Mouse (Mus musculus) heart, postnatal 4 days (tissue): ENCODE results near the gene Wnt2. TPM values are rescaled to one million over a fixed set of nuclear protein-coding genes. Genes with fewer than 3 reads are reported as not detected.

Source experiments
- DNase-seq: peaks from one replicate; pipeline ENCODE4 v3.0.0; 2021
- total RNA-seq, 2 experiments: library from RNA; stranded (reverse); gene quantifications; 2 replicates each; pipeline ENCODE4 v1.2.3; 2021

Wnt2 gene
- total RNA-seq: 1 to 10 TPM; 1.6 to 1.8 TPM

DNA sequence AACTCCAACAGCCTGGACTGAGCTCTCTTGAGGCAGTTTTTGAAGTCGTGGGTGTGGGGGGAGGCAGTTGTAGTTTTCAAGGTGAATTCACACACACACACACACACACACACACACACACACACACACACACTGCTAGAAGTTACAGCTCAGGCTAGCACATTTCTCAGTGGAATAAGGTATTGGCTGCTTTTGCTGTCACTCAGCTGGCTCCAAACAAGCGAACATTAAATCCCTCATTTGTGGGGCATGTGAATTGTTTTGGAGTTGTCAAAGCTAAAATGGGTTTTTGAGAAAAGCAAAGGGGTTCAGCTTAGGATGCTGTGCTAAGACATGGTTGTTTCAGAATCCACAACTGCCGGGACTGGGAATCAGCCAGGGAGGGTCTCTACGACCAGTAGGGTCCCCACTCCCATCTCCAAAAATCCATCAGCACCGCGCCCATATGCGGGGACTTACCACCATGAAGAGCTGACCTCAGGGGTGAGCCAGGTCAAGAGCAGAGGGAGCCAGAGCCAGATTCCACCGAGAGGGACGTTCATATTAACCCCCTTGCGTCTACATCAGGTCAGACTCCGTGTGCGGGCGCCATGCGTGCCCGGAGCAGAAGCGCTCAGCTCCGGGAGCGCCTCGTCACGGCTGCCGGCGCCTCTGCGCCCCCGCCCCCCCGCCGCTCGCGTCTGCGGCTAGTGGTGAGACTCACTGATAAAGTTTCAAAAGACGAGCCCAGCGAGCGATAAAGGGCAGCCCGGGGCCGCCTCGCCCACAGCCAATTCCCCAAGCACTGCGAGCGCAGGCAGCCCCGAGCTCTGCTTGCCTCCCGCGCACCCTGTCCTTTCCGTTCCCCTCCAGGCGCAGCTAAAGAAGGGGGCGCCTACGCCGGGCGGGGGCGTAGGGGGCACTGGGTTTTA is at the start of gene Wnt2:
Wnt2 (minus strand) TSS at position 840 of the 911 bp plus-strand sequence.
- DNase-seq: peak; percentile 15

DNA sequence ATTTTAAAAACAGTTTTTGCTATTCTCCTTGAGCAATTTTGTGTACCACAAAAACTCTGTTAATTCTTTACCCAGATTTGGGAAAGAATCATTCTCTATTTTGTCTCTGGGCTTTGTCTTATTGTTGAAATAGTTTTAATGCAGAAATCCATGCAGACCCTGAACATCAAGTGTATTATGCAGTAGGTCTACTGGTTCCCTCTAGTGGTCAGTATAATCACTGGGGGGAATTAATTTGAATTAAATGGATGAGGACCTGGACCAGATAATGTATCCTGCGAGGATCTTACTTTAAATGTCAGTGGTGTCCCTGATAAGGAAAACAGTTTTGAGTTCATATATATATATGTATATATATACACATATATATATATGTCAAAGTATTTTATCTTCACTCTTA is 48.2 kb upstream of the Wnt2 start:
- DNase-seq: no peak

DNA sequence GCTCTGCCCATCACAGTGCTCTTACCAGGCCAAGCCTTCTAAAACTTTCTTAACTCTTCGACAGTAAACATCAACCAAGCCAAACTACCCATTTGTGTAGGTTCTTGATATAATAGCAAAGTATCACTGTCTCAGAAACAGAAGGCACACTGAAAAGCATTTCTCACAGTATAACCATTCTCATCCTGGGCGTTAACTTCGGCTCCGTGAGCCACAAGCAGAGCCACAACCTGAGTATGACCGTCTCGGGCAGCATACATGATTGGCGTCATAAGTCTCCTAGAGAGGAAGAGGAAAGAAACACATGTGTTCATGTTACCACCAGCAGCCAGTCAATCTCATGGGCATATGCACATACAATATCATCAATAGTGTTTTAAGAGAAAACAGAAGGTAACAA is 46.6 kb upstream of the Wnt2 start:
- no peak for DNase-seq

DNA sequence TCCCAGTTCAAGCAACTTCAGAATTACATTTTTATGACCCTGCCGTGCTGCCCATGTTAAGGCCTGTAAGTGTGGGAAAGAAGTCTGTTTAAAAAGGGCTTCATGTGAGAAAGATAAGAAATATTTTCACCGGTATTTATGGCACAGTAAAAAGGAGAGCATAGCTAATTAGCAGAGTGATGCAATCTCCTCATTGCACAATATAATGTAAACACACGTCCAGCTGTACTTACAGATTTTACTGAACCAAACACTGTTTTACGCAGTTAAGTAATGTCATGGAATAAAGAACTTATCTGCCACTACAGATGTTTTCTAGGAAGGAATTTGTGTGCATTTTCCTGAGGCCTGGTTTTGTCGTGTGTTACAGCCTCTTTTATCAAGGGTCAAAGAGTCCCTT is 46.2 kb upstream of the Wnt2 start:
- no peak for DNase-seq

DNA sequence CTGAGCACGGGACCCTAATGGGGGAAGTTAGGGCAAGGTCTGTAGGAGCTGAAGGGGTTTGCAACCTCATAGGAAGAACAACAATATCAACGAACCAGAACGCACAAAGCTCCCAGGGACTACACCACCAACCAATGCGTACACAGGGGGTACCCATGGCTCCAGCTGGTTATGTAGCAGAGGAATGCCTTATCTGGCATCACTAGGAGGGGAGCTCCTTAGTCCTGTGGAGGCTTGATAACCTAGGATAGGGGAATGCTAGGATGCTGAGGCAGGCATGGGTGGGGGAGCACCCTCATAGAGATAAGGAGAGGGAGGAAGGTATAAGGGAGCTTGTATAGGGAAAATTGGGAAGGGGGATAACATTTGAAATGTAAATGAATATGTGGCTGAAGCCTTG is 27.5 kb upstream of the Wnt2 start:
- DNase-seq: no peak

DNA sequence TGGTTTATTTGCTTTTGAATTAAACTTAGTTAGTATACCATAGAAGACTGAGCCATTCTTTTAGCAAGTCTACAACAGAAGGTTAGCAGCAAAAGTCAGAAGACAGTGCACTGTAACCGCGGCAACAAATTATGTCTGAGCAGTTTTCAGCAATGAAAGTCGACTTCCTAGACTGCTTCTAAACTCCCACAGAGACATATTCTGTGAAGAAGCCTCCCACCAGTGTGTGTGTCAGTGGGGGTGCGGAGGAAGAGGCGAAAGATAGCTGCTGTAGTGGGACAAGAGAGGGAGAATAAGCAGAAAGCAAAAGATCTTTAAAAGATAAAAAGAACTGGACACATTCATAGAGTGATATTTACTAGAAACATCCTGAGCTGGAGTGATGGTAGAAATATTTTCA is 21.3 kb upstream of the Wnt2 start:
- no peak for DNase-seq

DNA sequence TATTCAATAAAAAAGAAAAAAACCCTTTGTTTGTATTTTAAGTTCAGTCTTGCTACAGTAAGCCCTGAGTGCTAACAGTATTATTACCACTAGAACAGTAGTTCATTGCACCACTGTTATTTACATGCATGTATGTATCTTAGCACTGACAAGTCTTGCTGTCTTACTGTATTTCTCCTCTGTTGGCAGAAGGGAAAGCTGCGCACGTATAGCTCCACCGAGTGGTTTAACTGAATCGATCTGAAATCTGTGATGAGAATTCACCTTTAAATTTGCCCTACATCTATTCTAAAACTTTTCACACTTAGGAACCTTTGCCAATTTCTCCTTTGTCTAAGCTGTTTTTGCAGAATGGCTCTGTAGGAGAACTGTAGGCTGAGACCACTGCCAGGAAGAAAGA is 13.9 kb upstream of the Wnt2 start:
- no peak for DNase-seq

DNA sequence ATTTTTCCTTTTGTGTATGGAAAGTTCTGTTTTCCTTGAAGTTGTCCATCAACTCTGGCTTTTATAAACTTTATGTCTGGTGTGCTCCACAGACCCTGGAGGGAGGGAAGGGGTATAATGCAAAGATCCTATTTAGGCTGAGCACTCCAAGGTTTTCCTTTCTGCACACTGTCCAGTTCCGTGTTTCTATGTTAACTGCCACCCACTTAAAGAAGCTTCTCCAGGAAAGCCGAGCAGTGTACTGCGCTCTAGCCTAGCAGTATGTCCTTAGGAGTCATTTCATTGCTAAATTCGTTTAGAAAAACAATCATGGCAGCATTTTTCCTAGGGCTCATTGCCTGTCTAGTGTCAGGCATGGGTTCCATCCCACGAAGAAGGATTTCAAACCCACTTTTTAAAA is 12.8 kb upstream of the Wnt2 start:
- DNase-seq: no peak

DNA sequence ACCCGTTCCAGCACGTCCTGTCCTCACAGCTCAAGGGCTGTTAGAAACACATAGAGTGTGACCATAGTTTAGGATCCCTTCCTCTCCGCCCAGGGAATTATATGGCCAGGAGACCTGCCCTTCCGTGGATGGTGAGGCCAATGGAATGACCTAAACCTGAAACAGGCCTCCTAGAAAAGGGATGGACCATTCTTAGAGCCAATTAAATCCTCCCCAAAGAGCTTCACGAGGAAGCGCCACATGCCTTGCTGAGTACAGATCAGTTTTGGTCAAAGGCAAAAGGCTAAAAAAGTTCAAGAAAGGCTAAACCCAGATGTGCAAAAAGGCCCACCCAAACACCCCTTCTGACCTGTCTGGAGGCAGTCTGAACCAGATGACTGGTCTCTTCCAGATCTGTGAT is 1.9 kb upstream of the Wnt2 start:
- DNase-seq: no peak

DNA sequence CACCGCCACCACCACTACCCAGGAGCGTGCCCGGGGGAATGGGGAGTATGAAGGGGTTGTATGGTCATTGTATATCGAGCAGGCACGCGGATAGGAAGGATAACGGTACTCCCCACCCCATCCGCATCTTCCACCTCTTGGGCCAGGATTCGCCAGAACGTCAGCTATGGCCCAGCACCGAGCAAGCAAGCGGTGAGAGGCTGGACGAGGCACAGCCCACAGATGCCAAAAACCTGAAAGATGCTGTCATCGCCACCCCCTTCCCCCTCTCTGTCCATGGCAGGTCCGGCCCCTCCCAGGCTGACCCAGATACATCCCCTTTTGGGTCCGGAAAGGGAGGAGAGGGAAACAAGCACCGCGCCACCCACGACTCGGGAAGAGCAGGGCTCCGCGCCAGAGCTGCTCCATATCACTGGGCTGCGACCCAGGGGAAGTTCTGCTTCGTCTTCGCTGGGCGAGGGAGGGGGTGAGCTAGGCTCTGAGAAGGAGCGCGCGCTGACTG is 1.2 kb upstream of the Wnt2 start:
- DNase-seq: peak; percentile 77

DNA sequence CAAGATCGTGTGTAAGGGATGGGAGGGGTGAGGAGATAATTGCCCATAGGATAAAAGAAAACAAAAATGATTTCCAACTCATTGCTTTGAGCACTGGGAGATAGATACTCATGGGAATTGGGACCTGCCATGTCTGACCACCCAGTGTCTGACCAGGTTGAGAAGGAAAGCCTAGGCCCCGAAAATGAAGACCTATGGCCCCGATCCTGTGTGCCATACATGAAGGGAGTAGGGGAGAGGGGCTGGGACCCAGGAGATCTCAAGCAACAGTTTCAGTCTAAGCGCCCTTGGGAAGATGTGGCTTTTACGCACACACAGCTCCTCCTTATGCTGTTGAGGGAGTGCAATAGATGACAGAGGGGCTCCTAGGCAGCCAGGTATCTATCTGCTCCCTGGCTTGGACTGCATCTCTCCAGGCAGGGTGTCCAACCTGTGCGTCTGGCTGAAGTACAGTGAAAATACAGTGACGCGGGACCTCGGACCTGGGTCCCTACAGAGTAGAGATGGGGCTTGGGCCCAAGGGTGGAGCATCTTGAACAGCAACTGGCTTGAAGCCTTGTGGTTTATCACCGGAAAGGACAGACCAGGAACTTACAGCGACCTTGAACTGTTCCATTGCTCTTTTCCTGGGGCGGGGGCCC is 603 bp upstream of the Wnt2 start:
- no peak for DNase-seq

DNA sequence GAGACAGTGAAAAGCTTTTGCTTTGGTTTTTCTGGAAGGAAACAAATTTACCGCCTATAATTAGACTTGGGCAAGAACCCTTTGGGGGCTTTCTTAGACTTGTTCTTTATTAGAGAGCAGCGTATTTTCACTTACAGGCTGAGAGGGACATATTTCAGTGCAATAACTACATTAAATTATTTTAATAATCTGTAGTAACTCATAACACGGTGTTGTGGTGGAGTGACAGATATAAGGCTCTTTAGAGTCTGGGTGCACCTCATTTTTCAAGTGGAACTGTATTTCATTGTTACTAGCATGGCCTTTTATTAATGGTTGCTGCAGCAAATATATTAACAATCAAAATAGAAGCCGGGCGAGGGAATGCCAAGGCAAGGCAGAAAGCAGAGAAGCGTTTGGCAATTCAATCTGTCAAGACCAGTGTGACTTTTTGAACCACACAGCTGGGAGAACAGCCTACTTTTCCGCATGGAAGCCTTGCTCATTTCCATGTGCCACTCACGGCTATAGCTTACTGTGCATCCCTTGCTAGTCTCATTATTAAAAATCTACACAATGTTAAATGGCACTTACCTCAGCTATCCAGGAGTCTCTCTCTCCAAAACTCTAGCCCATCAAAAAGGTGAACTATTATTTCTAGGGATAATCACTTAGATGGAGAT is 6.1 kb downstream of the Wnt2 start:
- no peak for DNase-seq

DNA sequence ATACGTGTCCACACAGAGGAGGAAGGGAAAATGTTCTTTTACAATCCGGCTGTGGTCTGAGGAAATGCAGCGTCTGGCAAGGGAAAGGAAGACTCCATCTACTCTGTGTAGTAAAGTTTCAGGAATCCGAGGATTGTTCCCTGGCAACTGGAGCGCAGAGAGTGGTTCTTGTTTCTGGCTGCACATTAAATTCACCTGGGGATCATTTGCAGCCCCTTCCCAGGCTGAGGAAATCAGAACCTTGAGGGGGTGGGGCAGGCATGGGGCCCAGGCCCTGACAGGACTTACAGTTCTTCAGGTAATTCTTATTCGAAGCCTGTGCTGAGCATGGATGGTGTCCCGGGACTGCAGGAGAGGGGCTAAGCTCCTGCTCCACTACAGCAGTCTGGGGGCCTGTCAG is 17.0 kb downstream of the Wnt2 start:
- DNase-seq: no peak

DNA sequence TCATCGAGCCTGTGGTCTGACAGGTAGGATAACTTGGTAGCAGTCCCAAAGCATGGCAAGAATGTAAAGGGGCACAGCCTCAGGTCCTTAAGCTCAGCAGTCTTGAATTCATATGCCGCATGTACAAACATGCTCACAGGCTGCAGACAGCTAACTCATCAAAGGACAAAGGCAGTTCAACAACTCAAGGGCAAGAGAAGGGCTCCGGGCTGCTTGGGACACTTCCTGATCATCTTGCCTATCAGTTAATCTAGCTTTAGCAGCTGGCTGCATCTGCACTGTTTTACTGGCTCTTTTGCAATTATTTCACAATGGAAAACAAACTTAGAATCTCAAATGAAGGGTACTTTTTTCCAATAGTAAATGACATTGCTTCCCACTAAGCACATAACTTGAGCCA is 23.0 kb downstream of the Wnt2 start:
- DNase-seq: no peak

DNA sequence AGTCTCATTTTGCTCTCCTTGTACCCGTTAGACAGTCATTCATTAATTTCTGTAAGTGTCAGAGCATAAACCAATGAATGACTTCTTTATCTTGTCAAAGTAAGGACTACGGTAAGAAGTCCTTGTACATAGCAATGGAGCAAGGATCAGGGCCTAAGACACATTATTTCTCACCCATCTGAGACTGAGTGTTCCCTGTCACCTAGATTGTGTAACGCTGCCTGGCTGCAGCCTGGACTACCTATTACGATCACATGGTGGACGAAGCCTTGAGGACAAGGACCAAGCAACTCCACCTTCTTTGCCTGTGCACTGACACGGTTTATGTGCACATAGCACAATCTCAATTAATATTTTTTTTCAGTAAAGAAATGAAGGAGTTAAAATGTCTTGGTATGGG is 28.3 kb downstream of the Wnt2 start:
- no peak for DNase-seq

DNA sequence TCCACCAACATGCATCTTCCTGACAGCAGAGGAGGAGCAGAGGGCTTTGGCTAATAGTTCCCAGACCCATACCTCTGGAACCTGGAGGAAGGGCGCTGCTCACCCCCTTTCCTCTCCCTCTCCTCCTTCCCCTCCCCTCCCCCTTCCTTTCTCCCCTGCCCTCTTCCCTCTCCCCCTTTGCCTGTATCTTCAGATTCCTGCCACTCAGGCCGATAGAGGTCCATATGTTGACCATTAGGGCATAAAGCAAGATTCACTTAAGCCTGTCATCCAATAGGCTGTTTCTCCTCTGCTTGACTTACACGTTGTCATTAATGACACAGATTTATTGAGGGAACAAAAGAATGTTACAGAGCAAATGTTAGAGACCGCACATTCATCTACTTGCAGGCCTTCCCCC is 31.9 kb downstream of the Wnt2 start:
- no peak for DNase-seq

DNA sequence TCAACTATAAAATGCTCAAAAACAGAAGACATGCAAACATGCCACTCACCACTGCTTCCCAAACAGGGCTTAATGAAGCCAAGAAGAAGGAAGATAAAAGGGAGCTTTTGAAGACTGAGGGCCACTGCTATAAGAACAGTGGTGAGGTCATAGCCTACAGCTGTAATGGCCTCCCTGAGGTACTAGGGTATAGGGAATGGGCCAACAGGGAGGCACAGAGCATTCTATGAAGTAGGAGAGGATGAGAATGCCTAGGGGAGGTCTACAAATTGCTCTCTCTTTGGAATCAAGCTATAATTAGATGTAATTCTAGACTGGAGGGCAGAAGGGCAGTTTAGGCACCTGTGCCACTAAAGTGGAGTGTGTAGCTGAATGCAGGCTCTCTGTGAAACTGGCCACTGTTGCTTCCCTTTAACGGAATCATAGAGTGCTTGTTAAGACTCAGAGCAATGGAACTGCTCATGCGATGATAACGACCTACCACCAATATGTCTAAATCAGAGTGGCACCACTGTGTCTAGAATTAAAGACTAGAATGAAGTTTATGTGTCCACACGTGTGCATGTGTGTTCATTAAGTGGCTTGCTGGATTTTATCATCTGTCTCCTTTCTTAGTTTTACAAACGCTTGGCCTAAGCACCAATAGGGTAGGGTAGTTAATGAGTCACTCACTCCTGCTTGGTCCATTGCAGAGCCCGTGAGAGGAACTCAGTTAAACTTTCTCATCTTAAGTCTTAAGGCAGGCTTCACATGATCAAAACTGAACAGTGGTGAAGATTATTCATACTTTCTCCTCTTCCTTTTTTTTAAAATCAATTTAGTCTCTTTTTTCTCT is 35.2 kb downstream of the Wnt2 start:
- no peak for DNase-seq

DNA sequence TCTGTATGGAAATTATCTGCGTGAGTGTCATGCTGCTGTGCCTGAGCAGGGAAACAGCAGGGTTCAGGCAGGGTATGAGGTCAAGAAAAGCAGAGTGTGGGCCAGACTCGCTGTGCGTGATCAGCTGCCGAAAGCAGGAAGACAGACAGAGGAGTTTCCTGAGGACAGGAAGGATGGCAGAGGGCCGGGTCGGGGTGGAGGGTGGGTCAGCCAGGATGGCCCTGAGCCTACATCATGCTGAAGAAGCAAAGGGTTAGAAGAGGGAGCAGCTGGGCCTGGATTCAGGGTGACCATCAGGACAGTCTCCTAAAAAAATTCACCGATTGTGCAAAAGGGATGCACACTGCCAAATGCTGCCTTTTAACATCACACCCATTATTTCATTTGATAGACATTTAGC is 38.8 kb downstream of the Wnt2 start:
- no peak for DNase-seq

DNA sequence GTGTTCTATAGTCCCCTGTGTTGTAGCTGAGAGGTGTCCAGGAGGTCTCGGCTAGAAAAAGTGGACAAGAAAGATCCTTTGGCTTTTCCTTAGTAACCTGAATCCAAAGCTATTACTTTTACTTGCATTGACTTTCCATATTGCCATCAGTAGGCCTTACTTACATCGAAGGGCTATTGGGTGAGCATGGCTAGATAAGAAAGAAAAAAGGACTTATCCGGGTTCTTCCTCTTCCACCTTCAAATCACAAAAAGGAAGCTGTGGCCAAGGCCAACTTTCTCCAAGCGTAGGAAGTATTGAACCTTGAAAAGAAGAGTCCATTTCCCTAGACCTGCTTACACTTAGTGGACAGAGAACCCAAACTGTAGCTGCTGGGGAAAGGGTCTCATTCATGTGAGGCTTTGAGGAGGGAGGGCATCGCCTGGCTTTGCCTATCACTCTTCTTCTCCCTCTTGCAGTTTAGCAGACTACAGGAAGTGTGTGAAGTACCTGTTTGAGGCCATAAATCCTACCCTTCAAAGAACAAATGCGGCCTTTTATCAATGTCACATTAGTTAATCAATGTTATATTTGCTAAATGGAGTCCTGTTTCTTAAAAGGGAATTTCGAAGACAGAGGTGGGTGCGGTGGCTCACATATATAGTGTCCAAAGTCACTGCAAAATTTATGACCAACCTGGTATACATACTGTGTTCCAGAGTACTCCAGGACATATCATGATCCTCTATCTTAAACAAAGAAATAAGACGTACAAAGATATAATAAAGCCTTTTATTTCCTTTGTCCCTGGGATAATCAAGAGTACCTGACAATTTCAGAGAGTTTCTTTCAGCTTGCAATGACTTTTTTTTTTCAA is 40.0 kb downstream of the Wnt2 start:
- DNase-seq: no peak

DNA sequence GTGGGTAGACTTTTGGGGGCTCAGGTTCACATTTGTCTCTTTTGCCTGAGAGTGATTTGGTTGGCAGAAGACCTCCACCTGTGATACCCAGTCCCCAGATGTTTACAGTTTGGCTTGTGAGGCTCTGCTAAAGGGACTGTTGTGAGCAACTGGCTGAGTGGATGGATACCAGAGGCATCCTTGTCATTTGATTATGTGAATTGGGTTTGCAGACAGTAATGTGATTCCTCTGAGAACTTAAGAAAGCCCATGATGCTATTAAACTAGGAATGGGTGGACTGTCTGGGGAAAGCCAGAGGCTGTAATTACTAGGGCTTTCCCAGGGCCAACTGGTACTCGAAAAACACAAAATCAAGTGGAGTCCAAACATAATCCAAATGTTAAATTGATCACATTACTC is 51.0 kb downstream of the Wnt2 start:
- no peak for DNase-seq

DNA sequence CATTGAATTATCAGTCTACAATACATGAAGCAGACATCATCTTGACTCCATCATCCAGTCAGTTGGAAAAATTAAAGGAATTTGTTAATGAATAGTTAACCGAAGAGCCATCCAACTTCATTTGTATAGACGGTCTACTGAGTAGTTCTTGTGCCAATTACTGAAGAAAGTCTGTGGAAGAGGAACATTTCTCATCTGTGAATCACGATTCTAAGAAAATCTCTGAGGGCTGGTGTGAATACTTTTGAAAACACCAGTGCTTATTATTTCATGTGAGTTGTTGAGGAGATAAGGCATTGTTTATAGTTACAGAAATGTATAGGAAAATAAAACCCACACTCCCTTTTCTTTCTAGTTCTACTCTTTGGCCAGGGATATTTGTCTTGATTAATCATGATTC is 51.5 kb downstream of the Wnt2 start:
- no peak for DNase-seq

DNA sequence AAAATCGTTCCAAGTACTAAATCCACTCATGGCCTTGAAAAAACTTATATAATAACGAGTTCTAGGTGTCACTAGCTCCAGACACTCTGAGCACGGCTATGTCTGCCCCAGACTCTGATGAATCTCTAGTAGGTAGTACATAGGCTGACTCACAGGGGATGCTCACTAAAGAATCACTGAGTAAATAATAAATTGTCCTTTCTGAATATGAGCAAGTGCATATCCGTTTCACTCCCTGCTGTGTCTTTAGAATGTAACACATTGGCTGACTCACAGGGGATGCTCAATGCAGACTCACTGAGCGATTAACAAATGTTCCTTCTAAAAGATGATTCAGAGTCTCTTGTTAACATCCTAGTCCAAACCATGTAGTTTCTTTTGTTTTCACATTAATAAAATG is 52.1 kb downstream of the Wnt2 start:
- DNase-seq: no peak
